Mouse (Mus musculus): ENCODE measurements around the gene Itpr3. TPM values are rescaled to one million over a fixed set of nuclear protein-coding genes. Genes with fewer than 3 reads are reported as not detected.

Itpr3 gene
- polyA plus RNA-seq, 1 experiment from 2014 or later, result 10.8 TPM

- no peak for ATAC-seq (ENCODE audit: insufficient read depth, low FRiP score, low read depth)
- 91% methylated on average over 3 of the region's 3 CpGs for WGBS
- H3K4me3 ChIP-seq (replicated peaks), result no peak overlapping the region
- no peak overlapping the region for H3K27ac ChIP-seq
- H3K9me3 ChIP-seq, result no peaks in the 10 kb centered on the region
- H3K4me1 ChIP-seq, result peaks cover 16% of the 10 kb centered on the region
- no peak overlapping the region for H3K9ac ChIP-seq
- H3K4me2 ChIP-seq, result no peak overlapping the region
- no peaks in the 10 kb centered on the region for H3K27me3 ChIP-seq (replicated peaks)
- H3K36me3 ChIP-seq, result peaks cover 30% of the 10 kb centered on the region
Measured at GRCm38 (mm10) chr17:27025951-27026350, 31.2 kb upstream of the Itpr3 start.

DNA sequence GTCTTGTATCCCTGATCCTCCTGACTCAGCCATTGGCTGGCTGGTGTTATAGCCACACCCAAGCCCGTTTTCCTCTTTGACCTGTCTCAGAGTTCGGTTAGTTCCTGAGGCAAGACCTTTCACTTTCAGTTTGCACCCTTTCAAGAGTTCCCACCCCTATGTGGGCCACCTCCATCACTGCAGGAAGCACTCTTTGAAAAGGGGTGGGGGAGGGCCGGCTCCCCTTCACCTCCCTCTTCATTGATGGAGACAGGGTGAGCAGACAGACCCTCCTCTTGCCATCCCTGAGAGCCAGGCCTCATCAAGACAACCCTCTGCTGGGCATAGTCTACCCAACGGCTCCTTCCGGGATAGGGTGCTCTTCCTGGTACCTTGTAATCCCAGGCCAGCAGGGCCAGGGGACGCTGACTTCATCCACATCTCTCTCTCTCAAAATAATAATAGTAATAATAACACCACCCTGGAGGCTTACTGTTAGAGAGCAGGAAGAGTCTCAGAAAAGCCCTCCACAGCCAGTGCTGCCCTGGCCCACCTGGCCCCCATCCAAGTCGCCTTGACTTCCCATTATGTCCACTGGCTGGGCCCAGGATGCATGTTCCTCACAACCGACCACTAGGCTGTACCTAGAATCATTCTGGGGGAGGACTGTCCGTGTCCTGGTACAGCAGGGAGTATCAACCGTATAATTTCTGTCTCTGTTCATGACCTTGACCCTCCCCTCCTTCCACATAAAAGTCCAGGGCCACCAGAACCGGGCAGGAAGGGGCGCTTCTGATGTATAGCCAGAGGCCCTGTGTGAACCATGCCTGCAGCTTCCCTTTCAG, 29.4 kb upstream of the Itpr3 start:
- H3K27me3 ChIP-seq (replicated peaks), result no peaks in the 10 kb centered on the region
- peak; percentile 16; the same call in 1 of the 2 replicates for ATAC-seq (ENCODE audit: insufficient read depth, low FRiP score, low read depth)
- 22% methylated on average over 12 of the region's 12 CpGs for WGBS

GRCm38 (mm10) chr17:27028284-27028795, 28.8 kb upstream of the Itpr3 start:
- Histone ChIP-seq H3K9me3 (no peaks in the 10 kb centered on the region), H3K27ac (peak overlapping the region; percentile 65), H3K4me1 (peaks cover 22% of the 10 kb centered on the region), H3K9ac (peak overlapping the region; percentile 70), H3K4me2 (peak overlapping the region; percentile 83), H3K27me3 (replicated peaks) (no peaks in the 10 kb centered on the region), H3K36me3 (peaks cover 12% of the 10 kb centered on the region; the same call in 1 of the 2 replicates), H3K4me3 (replicated peaks) (peak overlapping the region; percentile 59)
- ATAC-seq (ENCODE audit: insufficient read depth, low FRiP score, low read depth), result peak; percentile 76; the same call in 1 of the 2 replicates
- WGBS, result under 1% methylated on average over 19 of the region's 19 CpGs

More for the DNA sequence above, 29.4 kb upstream of the Itpr3 start:
- Histone ChIP-seq H3K4me2 (peak overlapping the region; percentile 83), H3K9ac (peak overlapping the region; percentile 70), H3K4me3 (replicated peaks) (peak overlapping the region; percentile 59), H3K9me3 (no peaks in the 10 kb centered on the region), H3K4me1 (peaks cover 18% of the 10 kb centered on the region), H3K36me3 (peaks cover 13% of the 10 kb centered on the region; the same call in 1 of the 2 replicates), H3K27ac (peak overlapping the region; percentile 65)

- 62% methylated on average over 3 of the region's 4 CpGs for WGBS
- no peaks in the 10 kb centered on the region for H3K27me3 ChIP-seq (replicated peaks)
- peak within 1 kb of the TSS; percentile 83 for H3K4me2 ChIP-seq
- peak within 1 kb of the TSS; percentile 59 for H3K4me3 ChIP-seq (replicated peaks)
- ATAC-seq (ENCODE audit: insufficient read depth, low FRiP score, low read depth), result no peak
- no peaks in the 10 kb centered on the region for H3K9me3 ChIP-seq
- H3K36me3 ChIP-seq, result peaks cover 7% of the 10 kb centered on the region; the same call in 1 of the 2 replicates
- H3K9ac ChIP-seq, result peak within 1 kb of the TSS; percentile 70
- peaks cover 22% of the 10 kb centered on the region for H3K4me1 ChIP-seq
- peak within 1 kb of the TSS; percentile 65 for H3K27ac ChIP-seq
Measured at GRCm38 (mm10) chr17:27028909-27029308, 28.2 kb upstream of the Itpr3 start, which contains the start of gene Bak1. Gene Bak1, minus strand, starts transcription at chr17:27029009.

DNA sequence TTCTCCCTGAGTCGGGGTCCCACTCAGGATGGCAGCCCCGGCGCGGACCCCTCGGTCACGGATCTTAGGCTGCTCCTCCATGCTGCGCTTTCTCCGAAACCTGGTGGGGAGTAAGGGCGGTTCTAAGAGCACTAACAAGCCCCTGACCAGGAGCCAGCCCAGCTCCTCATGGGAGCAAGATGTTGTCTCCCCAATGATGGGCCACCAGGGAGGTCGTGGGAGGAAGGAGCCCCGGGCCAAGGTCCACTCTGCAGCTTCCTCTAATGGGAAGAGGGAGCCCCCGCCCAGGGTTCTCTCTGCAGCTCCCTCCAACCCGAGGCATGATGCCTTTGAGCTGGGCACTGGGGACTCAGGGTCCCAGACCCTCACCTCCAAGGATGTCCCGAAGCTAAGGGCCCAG, 27.7 kb upstream of the Itpr3 start:
- H3K27ac ChIP-seq, result no peak overlapping the region
- H3K9ac ChIP-seq, result no peak overlapping the region
- WGBS, result 88% methylated on average over 14 of the region's 14 CpGs
- peaks cover 7% of the 10 kb centered on the region; the same call in 1 of the 2 replicates for H3K36me3 ChIP-seq
- ATAC-seq (ENCODE audit: insufficient read depth, low FRiP score, low read depth), result no peak
- H3K27me3 ChIP-seq (replicated peaks), result no peaks in the 10 kb centered on the region
- peaks cover 22% of the 10 kb centered on the region for H3K4me1 ChIP-seq
- no peaks in the 10 kb centered on the region for H3K9me3 ChIP-seq
- H3K4me3 ChIP-seq (replicated peaks), result no peak overlapping the region
- H3K4me2 ChIP-seq, result no peak overlapping the region

DNA sequence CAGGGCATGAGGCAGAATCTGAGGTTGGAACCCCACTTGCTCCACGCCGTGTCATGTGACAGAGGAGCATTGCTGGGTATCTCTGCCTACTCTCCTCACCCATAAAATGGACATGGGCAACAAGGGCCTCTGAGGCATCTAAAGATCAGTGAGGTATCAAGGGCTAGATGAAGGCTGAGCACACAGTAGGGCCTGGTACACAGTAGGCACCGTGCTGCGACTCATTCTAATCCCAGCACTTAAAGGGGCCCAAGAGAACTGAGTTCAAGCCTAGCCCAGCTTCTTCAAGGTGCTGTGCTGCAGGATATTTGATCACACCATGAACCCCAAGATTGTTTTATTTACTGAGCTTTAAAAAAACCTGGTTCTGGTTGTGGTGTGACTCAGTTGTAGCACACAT, 26.2 kb upstream of the Itpr3 start:
- H3K9ac ChIP-seq, result no peak overlapping the region
- H3K4me1 ChIP-seq, result peaks cover 22% of the 10 kb centered on the region
- H3K4me2 ChIP-seq, result no peak overlapping the region
- no peak for ATAC-seq (ENCODE audit: insufficient read depth, low FRiP score, low read depth)
- H3K9me3 ChIP-seq, result no peaks in the 10 kb centered on the region
- H3K27ac ChIP-seq, result no peak overlapping the region
- WGBS, result 93% methylated on average over 4 of the region's 4 CpGs
- H3K4me3 ChIP-seq (replicated peaks), result no peak overlapping the region
- no peaks in the 10 kb centered on the region for H3K27me3 ChIP-seq (replicated peaks)
- H3K36me3 ChIP-seq, result no peaks in the 10 kb centered on the region

DNA sequence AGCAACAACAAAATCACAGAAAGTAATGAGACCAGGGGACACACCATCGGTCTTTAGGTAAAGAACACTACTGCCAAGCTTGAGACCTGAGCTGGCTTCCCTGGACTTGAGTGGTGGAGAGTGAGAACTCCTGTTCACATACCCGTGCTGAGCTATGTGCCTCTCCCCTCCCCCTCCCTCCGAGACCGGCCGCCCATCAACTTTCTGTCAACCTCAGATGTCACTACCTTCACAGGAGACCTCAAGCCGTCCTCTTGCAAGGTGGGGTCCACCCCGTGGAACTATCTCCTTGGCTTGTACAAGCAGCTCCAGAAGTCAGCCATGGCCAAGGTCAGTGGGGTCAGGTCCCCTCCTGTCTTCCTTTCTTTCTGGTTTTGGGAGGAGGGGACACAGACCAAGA, 24.8 kb upstream of the Itpr3 start:
- H3K9me3 ChIP-seq, result no peaks in the 10 kb centered on the region
- ATAC-seq (ENCODE audit: insufficient read depth, low FRiP score, low read depth), result no peak
- H3K4me1 ChIP-seq, result peaks cover 15% of the 10 kb centered on the region
- no peaks in the 10 kb centered on the region for H3K27me3 ChIP-seq (replicated peaks)
- peak overlapping the region; percentile 41; the same call in 1 of the 2 replicates for H3K4me2 ChIP-seq
- no peaks in the 10 kb centered on the region for H3K36me3 ChIP-seq
- H3K4me3 ChIP-seq (replicated peaks), result no peak overlapping the region
- H3K27ac ChIP-seq, result no peak overlapping the region
- H3K9ac ChIP-seq, result no peak overlapping the region
- WGBS, result 49% methylated on average over 7 of the region's 7 CpGs

DNA sequence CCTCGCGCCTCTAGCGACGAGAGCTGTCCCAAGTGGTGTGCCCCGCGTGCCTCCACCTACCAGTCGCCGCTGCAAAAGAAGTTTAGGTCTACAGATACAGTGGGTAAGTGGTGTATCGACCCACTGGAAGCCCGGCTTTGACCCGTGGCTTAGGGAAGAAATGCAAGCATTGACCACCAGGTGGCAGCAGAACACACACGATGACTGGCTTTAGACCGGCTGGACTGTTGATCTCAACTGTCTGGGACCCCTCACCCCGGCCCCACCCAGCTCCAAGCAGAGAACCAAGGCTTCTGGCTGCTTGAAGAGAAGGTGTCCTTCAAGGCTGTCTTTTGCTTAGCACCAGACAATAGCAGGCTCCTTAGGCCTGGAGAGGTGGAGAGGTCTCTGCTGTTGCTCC, 24.2 kb upstream of the Itpr3 start:
- ATAC-seq (ENCODE audit: insufficient read depth, low FRiP score, low read depth), result peak; percentile 15
- Histone ChIP-seq H3K4me2 (peak overlapping the region; percentile 41), H3K27ac (no peak overlapping the region), H3K27me3 (replicated peaks) (no peaks in the 10 kb centered on the region), H3K4me1 (peaks cover 12% of the 10 kb centered on the region), H3K4me3 (replicated peaks) (no peak overlapping the region), H3K36me3 (no peaks in the 10 kb centered on the region), H3K9me3 (no peaks in the 10 kb centered on the region), H3K9ac (no peak overlapping the region)
- under 1% methylated on average over 14 of the region's 14 CpGs for WGBS

DNA sequence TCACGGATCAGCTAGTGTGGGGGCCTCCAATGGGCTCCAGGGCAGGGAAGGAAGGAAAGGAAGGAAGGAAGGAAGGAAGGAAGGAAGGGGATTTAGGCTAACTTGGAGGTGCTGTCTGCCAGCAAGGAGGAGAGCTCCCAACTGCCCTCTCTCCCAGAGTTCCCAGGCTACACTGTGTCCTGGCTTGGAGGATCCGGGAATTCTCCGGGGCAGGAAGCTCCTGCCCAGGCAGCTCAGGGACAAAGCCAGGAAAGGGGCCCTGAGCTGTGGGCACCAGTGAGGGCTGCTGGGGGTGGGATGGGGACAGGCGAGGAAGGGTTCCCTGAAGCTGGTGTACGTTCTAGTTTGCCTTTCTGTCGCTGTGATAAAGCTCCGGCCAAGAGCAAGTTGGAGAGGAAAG, 20.6 kb upstream of the Itpr3 start:
- ATAC-seq (ENCODE audit: insufficient read depth, low FRiP score, low read depth), result no peak
- Histone ChIP-seq H3K9ac (no peak overlapping the region), H3K27ac (0 out of 2 replicates have a peak overlapping the region, but pooled peaks have one; percentile 21), H3K27me3 (replicated peaks) (no peaks in the 10 kb centered on the region), H3K4me2 (no peak overlapping the region), H3K4me1 (peaks cover 36% of the 10 kb centered on the region), H3K36me3 (no peaks in the 10 kb centered on the region), H3K9me3 (no peaks in the 10 kb centered on the region), H3K4me3 (replicated peaks) (no peak overlapping the region)
- 63% methylated on average over 7 of the region's 7 CpGs for WGBS

DNA sequence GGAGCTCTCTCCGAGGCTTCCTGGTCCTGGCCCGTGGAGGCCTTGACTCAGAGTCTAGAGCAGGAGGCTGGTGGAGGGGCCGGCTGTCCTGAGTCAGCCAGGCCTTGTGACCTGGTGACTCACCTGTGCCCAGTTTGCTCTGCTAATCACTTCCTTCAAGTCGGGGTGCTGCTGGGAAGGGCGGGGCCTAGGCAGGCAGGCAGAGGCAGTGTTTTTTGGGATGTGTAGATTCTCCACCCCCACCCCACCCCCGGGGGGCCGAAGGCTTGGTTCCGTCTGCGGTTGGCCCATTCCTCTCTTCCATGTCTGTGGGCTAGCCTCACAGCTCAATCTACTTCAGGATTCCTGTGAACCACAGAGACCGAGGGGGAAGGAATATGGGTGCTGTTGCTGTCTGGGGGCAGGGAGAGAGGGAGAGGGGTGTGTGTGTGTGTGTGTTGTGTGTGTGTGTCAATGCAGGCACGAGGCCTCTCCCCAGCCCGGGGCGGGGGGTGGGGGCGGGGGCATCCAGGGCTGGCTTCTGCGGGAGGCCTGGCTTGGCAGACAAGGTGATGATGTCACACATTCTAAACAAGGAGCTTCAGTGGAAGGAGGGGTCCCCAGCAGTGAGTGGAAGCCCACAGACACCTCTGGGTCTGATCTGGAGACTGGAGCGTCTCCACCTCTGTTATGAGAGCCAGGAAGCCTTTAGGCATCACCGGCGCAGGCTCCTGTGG, 18.6 kb upstream of the Itpr3 start:
- Histone ChIP-seq H3K9me3 (no peaks in the 10 kb centered on the region), H3K4me2 (peak overlapping the region; percentile 41), H3K27me3 (replicated peaks) (no peaks in the 10 kb centered on the region), H3K4me1 (peaks cover 40% of the 10 kb centered on the region), H3K36me3 (no peaks in the 10 kb centered on the region), H3K27ac (peak overlapping the region; percentile 7; the same call in 1 of the 2 replicates), H3K9ac (no peak overlapping the region), H3K4me3 (replicated peaks) (no peak overlapping the region)
- ATAC-seq (ENCODE audit: insufficient read depth, low FRiP score, low read depth), result peak; percentile 63
- 34% methylated on average over 17 of the region's 18 CpGs for WGBS

DNA sequence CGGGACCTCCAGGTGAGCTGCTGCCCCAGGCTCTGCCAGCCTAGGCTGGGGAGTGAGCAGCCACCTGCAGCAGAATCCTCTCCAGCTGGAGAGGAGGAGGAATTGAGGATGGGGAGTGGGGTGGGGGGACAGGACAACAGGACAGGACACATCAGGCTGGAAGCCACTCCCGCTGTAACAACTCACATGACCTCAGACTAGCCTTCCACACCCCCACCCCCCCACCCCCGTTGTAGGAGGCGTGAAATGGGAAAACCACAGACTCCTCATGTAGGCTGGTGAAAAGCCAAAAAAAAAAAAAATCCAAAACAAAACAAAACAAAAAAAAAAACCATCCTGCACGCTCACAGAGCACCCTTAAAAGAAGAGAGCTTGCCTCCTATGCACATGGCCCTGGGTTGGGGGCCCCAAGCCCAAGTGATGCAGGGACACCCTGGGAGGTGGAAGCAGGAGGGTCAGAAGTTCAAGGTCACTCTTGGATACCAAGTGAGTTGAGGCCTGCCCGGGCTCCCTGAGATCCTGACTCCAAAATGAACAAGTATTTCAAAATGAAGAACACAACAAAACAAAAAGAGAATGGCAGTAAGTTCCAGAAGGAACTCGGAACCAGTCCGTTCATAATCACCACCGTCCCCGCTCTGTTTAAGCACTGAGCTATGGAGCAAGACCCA, 17.5 kb upstream of the Itpr3 start:
- H3K27me3 ChIP-seq (replicated peaks), result no peaks in the 10 kb centered on the region
- no peak overlapping the region for H3K4me3 ChIP-seq (replicated peaks)
- H3K27ac ChIP-seq, result no peak overlapping the region
- H3K36me3 ChIP-seq, result no peaks in the 10 kb centered on the region
- no peaks in the 10 kb centered on the region for H3K9me3 ChIP-seq
- peaks cover 42% of the 10 kb centered on the region for H3K4me1 ChIP-seq
- no peak for ATAC-seq (ENCODE audit: insufficient read depth, low FRiP score, low read depth)
- H3K4me2 ChIP-seq, result peak overlapping the region; percentile 41; the same call in 1 of the 2 replicates
- WGBS, result 63% methylated on average over 10 of the region's 10 CpGs
- no peak overlapping the region for H3K9ac ChIP-seq

All from stomach, embryonic 15.5 days (tissue).